In the genomic region with DNA sequence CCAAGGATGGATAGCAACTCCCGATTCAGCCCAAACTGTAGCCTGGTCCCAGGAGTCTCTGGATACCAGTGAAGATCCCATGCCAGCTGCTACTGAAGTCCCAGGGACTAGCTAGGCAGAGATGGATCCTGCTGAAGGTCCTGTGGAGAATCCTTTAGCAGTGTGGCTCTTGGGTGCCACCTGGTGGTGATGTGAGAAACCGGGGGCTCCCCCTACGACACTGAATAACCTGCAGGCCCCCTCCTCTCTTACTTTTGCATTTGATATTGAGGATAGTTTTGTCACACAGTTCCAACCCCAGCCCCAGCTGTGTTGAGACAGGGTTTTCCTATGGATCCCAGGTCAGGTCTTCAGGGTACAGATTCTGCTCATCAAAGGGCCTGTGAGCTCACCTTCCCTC, we compare ENCODE assay signal across 8 mouse cellular contexts. TPM values are rescaled to one million over a fixed set of nuclear protein-coding genes. Genes with fewer than 3 reads are reported as not detected.
DNase-seq lines count a peak whose midpoint lies in the region; ATAC-seq and TF ChIP-seq lines count a peak whose summit lies in the region.

No protein-coding gene starts in this region.

- H3K36me3 ChIP-seq in midbrain, embryonic 12.5 days, result peaks cover 26% of the 10 kb centered on the region
- peaks cover 20% of the 10 kb centered on the region for H3K36me3 ChIP-seq in spleen, adult 2 months (ENCODE audit: control insufficient read depth, insufficient read depth, low read length)

- H3K27ac ChIP-seq in midbrain, embryonic 12.5 days (replicated peaks), result no peak overlapping the region
- H3K27ac ChIP-seq in spleen, adult 2 months (ENCODE audit: insufficient read depth, low read length), result no peak overlapping the region

- 21% methylated on average over 3 of the region's 3 CpGs for WGBS in midbrain, embryonic 12.5 days
- 18% methylated on average over 3 of the region's 3 CpGs for WGBS in spleen, adult 2 months

- intact Hi-C loops in left cerebral cortex, postnatal 36 days (cut with DNase I), result loop anchor here (2.0 to 5.0 kb wide), 3 partner anchors 131 to 202 kb away; no protein-coding TSS in a partner anchor

- TF ChIP-seq CTCF in spleen, adult 2 months (IDR thresholded peaks at IDR 0.05; ENCODE audit: extremely low read depth, insufficient read depth, insufficient read length, insufficient replicate concordance), result peak; percentile 77; the same call in 1 of the 2 replicates

- no peak overlapping the region for H3K4me3 ChIP-seq in midbrain, embryonic 12.5 days
- no peak overlapping the region for H3K4me3 ChIP-seq in spleen, adult 2 months (ENCODE audit: extremely low read depth, insufficient read depth, insufficient read length)

- H3K4me2 ChIP-seq in midbrain, embryonic 12.5 days (replicated peaks), result no peak overlapping the region

- H3K27me3 ChIP-seq in midbrain, embryonic 12.5 days, result no peaks in the 10 kb centered on the region
- H3K27me3 ChIP-seq in spleen, adult 2 months (ENCODE audit: control insufficient read depth, insufficient read depth, low read length), result no peaks in the 10 kb centered on the region

- no peaks in the 10 kb centered on the region for H3K9me3 ChIP-seq in midbrain, embryonic 12.5 days

- no peaks in the 10 kb centered on the region for H3K4me1 ChIP-seq in midbrain, embryonic 12.5 days
- no peaks in the 10 kb centered on the region for H3K4me1 ChIP-seq in spleen, adult 2 months (ENCODE audit: control insufficient read depth, insufficient read depth, insufficient read length)

- no peak for TF ChIP-seq POLR2A in spleen, adult 2 months (IDR thresholded peaks at IDR 0.05; ENCODE audit: low read depth, low read length)

- no peak overlapping the region for H3K9ac ChIP-seq in midbrain, embryonic 12.5 days (replicated peaks)

- peak; percentile 67 for ATAC-seq in midbrain, embryonic 12.5 days (ENCODE audit: low FRiP score, low read depth)

- DNase-seq in layer of hippocampus, adult 11-12 months (ENCODE audit: low spot score), result peak; percentile 78
- no peak for DNase-seq in layer of hippocampus, adult 9-11 months
- peak; percentile 71 for DNase-seq in cerebellum, adult 9-11 months
- peak; percentile 52 to 70 for DNase-seq in frontal cortex, postnatal 10 days (ENCODE audit: low spot score in 2 of 2)
- DNase-seq in induced T-regulatory cell, adult 2 months (ENCODE audit: low read depth), result peak; percentile 82
- peak; percentile 59 for DNase-seq in left cerebral cortex, postnatal 36 days (ENCODE audit: low spot score in 2 of 2)
- peak; percentile 19 to 58 for DNase-seq in spleen, adult 2 months (ENCODE audit: low read depth in 1 of 2, low spot score in 2 of 2)

RNA-seq across cellular contexts. Expression of gene Gm20219, which starts 4.3 kb away (rescaled TPM):
- 1 to 10 TPM; 1.3 to 3.5 TPM for total RNA-seq in left cerebral cortex, postnatal 36 days (2021)
- polyA plus RNA-seq in midbrain, embryonic 12.5 days (2016; fragmentation: Nextera tagmentation; extraction: Ambion mirVana), result 1.6 and 1.9 TPM in 2 replicates
- polyA plus RNA-seq in spleen, adult 2 months (2012; rRNA removed), result 2.3 and 4.4 TPM in 2 replicates

RNA-seq across cellular contexts. Expression of gene Safb2, which starts 25.9 kb away (rescaled TPM):
- total RNA-seq in left cerebral cortex, postnatal 36 days (2021), result 100 to 1,000 TPM in 1 of 2 experiments, 10 to 100 TPM in 1; 73.4 to 145 TPM
- polyA plus RNA-seq in midbrain, embryonic 12.5 days (2016; fragmentation: Nextera tagmentation; extraction: Ambion mirVana), result 94.7 and 107 TPM in 2 replicates
- polyA plus RNA-seq in spleen, adult 2 months (2012; rRNA removed), result 152 and 157 TPM in 2 replicates

RNA-seq across cellular contexts. Expression of gene Safb, which starts 26.2 kb away (rescaled TPM):
- total RNA-seq in left cerebral cortex, postnatal 36 days (2021), result 100 to 1,000 TPM; 126 to 182 TPM
- 168 and 177 TPM in 2 replicates for polyA plus RNA-seq in midbrain, embryonic 12.5 days (2016; fragmentation: Nextera tagmentation; extraction: Ambion mirVana)
- 103 and 105 TPM in 2 replicates for polyA plus RNA-seq in spleen, adult 2 months (2012; rRNA removed)

RNA-seq across cellular contexts. Expression of gene Znrf4, which starts 46.2 kb away (rescaled TPM):
- not detected for total RNA-seq in left cerebral cortex, postnatal 36 days (2021)
- not detected in 2 replicates for polyA plus RNA-seq in midbrain, embryonic 12.5 days (2016; fragmentation: Nextera tagmentation; extraction: Ambion mirVana)
- not detected in 2 replicates for polyA plus RNA-seq in spleen, adult 2 months (2012; rRNA removed)

RNA-seq across cellular contexts. Expression of gene 2410015M20Rik, which starts 51.1 kb away (rescaled TPM):
- total RNA-seq in left cerebral cortex, postnatal 36 days (2021), result 100 to 1,000 TPM; 120 to 139 TPM
- 174 and 178 TPM in 2 replicates for polyA plus RNA-seq in midbrain, embryonic 12.5 days (2016; fragmentation: Nextera tagmentation; extraction: Ambion mirVana)
- polyA plus RNA-seq in spleen, adult 2 months (2012; rRNA removed), result 101 and 140 TPM in 2 replicates
